Comparison of ENCODE assay signal across 12 mouse cellular contexts in the genomic region with DNA sequence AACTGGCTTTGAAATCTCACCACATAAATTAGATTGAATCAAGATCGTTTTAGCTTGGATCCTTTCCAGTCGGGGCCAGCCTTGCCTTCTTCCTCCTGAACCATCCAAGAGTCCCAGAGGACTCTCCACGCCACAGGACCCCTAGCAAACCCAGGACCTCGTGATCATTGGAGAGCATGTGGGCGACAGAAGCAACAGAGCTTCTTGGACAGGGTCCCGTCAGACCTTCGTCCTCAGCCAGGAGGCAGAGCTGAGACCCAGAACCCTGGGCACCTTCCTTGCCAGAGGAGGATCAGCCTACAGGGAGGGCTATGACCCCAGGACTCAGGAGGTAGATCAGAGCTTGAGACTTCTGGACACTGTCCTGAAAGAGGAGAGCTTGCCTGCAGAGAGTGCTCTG.
"Had no signal": no experiment of that assay in that cellular context is flagged by ENCODE, and none has a peak within 500 bp of the region (broad histone marks: within the 10 kb centered on the region; RNA-seq: fewer than 3 reads in every experiment).

No protein-coding gene starts in this region.

- DNase-seq: gastrocnemius, postnatal 14 days; gastrocnemius, postnatal 36 days; heart, adult 18-20 months; heart, postnatal 14 days; heart, postnatal 36 days; kidney, adult 11 months; kidney, adult 2 months; kidney, adult 9 months; kidney, postnatal 14 days; kidney, postnatal 36 days; layer of hippocampus, adult 9-11 months; layer of hippocampus, postnatal 36 days had no signal
